Mouse (Mus musculus): ENCODE measurements around the gene Gm20388. TPM values are rescaled to one million over a fixed set of nuclear protein-coding genes. Genes with fewer than 3 reads are reported as not detected.

Gm20388 gene
- polyA plus RNA-seq, 1 experiment from 2014 or later = 8.3 TPM

- H3K27me3 ChIP-seq (replicated peaks; ENCODE audit: control insufficient read depth, insufficient read depth, low read length) = no peaks in the 10 kb centered on the region
- no peak overlapping the region for H3K4me3 ChIP-seq (ENCODE audit: low read depth, low read length)
- DNase-seq (ENCODE audit: low spot score) (no peak), ATAC-seq (replicated peaks; ENCODE audit: low FRiP score, low TSS enrichment, low read depth) (no peak)
- no peaks in the 10 kb centered on the region; the same call in 1 of the 2 replicates for H3K4me1 ChIP-seq (replicated peaks; ENCODE audit: control insufficient read depth, insufficient read depth, low read length)
- 73% methylated on average over 4 of the region's 4 CpGs for WGBS
- H3K27ac ChIP-seq (ENCODE audit: low read depth) = no peak overlapping the region
- no peak overlapping the region for H3K9ac ChIP-seq (ENCODE audit: low read length)
- H3K4me2 ChIP-seq (ENCODE audit: low read length) = no peak overlapping the region
- peaks cover 41% of the 10 kb centered on the region for H3K36me3 ChIP-seq (ENCODE audit: control insufficient read depth, insufficient read depth, low read length)
- no peaks in the 10 kb centered on the region for H3K9me3 ChIP-seq (ENCODE audit: control insufficient read depth, low read length)
Measured at GRCm38 (mm10) chr8:122028116-122028515, 2117.5 kb downstream of the Gm20388 start.

GRCm38 (mm10) chr8:122030965-122031364, 2120.3 kb downstream of the Gm20388 start:
- DNase-seq (ENCODE audit: low spot score) (no peak), ATAC-seq (replicated peaks; ENCODE audit: low FRiP score, low TSS enrichment, low read depth) (no peak)
- Histone ChIP-seq H3K9ac (ENCODE audit: low read length) (no peak overlapping the region), H3K27ac (ENCODE audit: low read depth) (no peak overlapping the region), H3K9me3 (ENCODE audit: control insufficient read depth, low read length) (no peaks in the 10 kb centered on the region), H3K4me1 (replicated peaks; ENCODE audit: control insufficient read depth, insufficient read depth, low read length) (no peaks in the 10 kb centered on the region; the same call in 1 of the 2 replicates), H3K4me3 (ENCODE audit: low read depth, low read length) (no peak overlapping the region), H3K27me3 (replicated peaks; ENCODE audit: control insufficient read depth, insufficient read depth, low read length) (no peaks in the 10 kb centered on the region), H3K36me3 (ENCODE audit: control insufficient read depth, insufficient read depth, low read length) (peaks cover 20% of the 10 kb centered on the region), H3K4me2 (ENCODE audit: low read length) (no peak overlapping the region)
- 61% methylated on average over 7 of the region's 7 CpGs for WGBS

- no peak overlapping the region for H3K9ac ChIP-seq (ENCODE audit: low read length)
- no peaks in the 10 kb centered on the region for H3K9me3 ChIP-seq (ENCODE audit: control insufficient read depth, low read length)
- H3K4me1 ChIP-seq (replicated peaks; ENCODE audit: control insufficient read depth, insufficient read depth, low read length) = no peaks in the 10 kb centered on the region; the same call in 1 of the 2 replicates
- 26% methylated on average over 9 of the region's 9 CpGs for WGBS
- H3K4me3 ChIP-seq (ENCODE audit: low read depth, low read length) = no peak overlapping the region
- H3K4me2 ChIP-seq (ENCODE audit: low read length) = no peak overlapping the region
- peaks cover 4% of the 10 kb centered on the region; the same call in 1 of the 2 replicates for H3K36me3 ChIP-seq (ENCODE audit: control insufficient read depth, insufficient read depth, low read length)
- ATAC-seq (replicated peaks; ENCODE audit: low FRiP score, low TSS enrichment, low read depth) (no peak), DNase-seq (ENCODE audit: low spot score) (no peak)
- no peak overlapping the region for H3K27ac ChIP-seq (ENCODE audit: low read depth)
- H3K27me3 ChIP-seq (replicated peaks; ENCODE audit: control insufficient read depth, insufficient read depth, low read length) = no peaks in the 10 kb centered on the region
Measured at GRCm38 (mm10) chr8:122032741-122033140, 2122.1 kb downstream of the Gm20388 start.

GRCm38 (mm10) chr8:122035543-122035942, 2124.9 kb downstream of the Gm20388 start:
- DNase-seq (ENCODE audit: low spot score) (no peak), ATAC-seq (replicated peaks; ENCODE audit: low FRiP score, low TSS enrichment, low read depth) (no peak)
- no peaks in the 10 kb centered on the region; the same call in 1 of the 2 replicates for H3K4me1 ChIP-seq (replicated peaks; ENCODE audit: control insufficient read depth, insufficient read depth, low read length)
- H3K27me3 ChIP-seq (replicated peaks; ENCODE audit: control insufficient read depth, insufficient read depth, low read length) = no peaks in the 10 kb centered on the region
- no peaks in the 10 kb centered on the region for H3K9me3 ChIP-seq (ENCODE audit: control insufficient read depth, low read length)
- H3K4me3 ChIP-seq (ENCODE audit: low read depth, low read length) = no peak overlapping the region
- whole genome bisulfite sequencing = 75% methylated on average over 7 of the region's 7 CpGs
- H3K9ac ChIP-seq (ENCODE audit: low read length) = no peak overlapping the region
- no peak overlapping the region for H3K4me2 ChIP-seq (ENCODE audit: low read length)
- H3K36me3 ChIP-seq (ENCODE audit: control insufficient read depth, insufficient read depth, low read length) = no peaks in the 10 kb centered on the region
- no peak overlapping the region for H3K27ac ChIP-seq (ENCODE audit: low read depth)

- ATAC-seq (replicated peaks; ENCODE audit: low FRiP score, low TSS enrichment, low read depth) (no peak), DNase-seq (ENCODE audit: low spot score) (no peak)
- whole genome bisulfite sequencing = 76% methylated on average over 6 of the region's 6 CpGs
- Histone ChIP-seq H3K9me3 (ENCODE audit: control insufficient read depth, low read length) (no peaks in the 10 kb centered on the region), H3K4me2 (ENCODE audit: low read length) (no peak overlapping the region), H3K4me3 (ENCODE audit: low read depth, low read length) (no peak overlapping the region), H3K9ac (ENCODE audit: low read length) (no peak overlapping the region), H3K36me3 (ENCODE audit: control insufficient read depth, insufficient read depth, low read length) (no peaks in the 10 kb centered on the region), H3K27me3 (replicated peaks; ENCODE audit: control insufficient read depth, insufficient read depth, low read length) (no peaks in the 10 kb centered on the region), H3K27ac (ENCODE audit: low read depth) (no peak overlapping the region), H3K4me1 (replicated peaks; ENCODE audit: control insufficient read depth, insufficient read depth, low read length) (no peaks in the 10 kb centered on the region; the same call in 1 of the 2 replicates)
Measured at GRCm38 (mm10) chr8:122036325-122036724, 2125.7 kb downstream of the Gm20388 start.

GRCm38 (mm10) chr8:122037279-122037678, 2126.6 kb downstream of the Gm20388 start:
- no peaks in the 10 kb centered on the region for H3K9me3 ChIP-seq (ENCODE audit: control insufficient read depth, low read length)
- no peak overlapping the region for H3K4me3 ChIP-seq (ENCODE audit: low read depth, low read length)
- no peak overlapping the region for H3K9ac ChIP-seq (ENCODE audit: low read length)
- no peaks in the 10 kb centered on the region; the same call in 1 of the 2 replicates for H3K4me1 ChIP-seq (replicated peaks; ENCODE audit: control insufficient read depth, insufficient read depth, low read length)
- no peak overlapping the region for H3K4me2 ChIP-seq (ENCODE audit: low read length)
- H3K27ac ChIP-seq (ENCODE audit: low read depth) = no peak overlapping the region
- 69% methylated on average over 7 of the region's 7 CpGs for WGBS
- no peak for DNase-seq (ENCODE audit: low spot score)
- no peak for ATAC-seq (replicated peaks; ENCODE audit: low FRiP score, low TSS enrichment, low read depth)
- H3K27me3 ChIP-seq (replicated peaks; ENCODE audit: control insufficient read depth, insufficient read depth, low read length) = no peaks in the 10 kb centered on the region
- no peaks in the 10 kb centered on the region for H3K36me3 ChIP-seq (ENCODE audit: control insufficient read depth, insufficient read depth, low read length)

- no peak overlapping the region for H3K9ac ChIP-seq (ENCODE audit: low read length)
- H3K9me3 ChIP-seq (ENCODE audit: control insufficient read depth, low read length) = no peaks in the 10 kb centered on the region
- H3K4me1 ChIP-seq (replicated peaks; ENCODE audit: control insufficient read depth, insufficient read depth, low read length) = peaks cover 6% of the 10 kb centered on the region
- H3K27ac ChIP-seq (ENCODE audit: low read depth) = no peak overlapping the region
- H3K27me3 ChIP-seq (replicated peaks; ENCODE audit: control insufficient read depth, insufficient read depth, low read length) = no peaks in the 10 kb centered on the region
- WGBS = 90% methylated on average over 6 of the region's 6 CpGs
- no peak overlapping the region for H3K4me3 ChIP-seq (ENCODE audit: low read depth, low read length)
- ATAC-seq (replicated peaks; ENCODE audit: low FRiP score, low TSS enrichment, low read depth) (no peak), DNase-seq (ENCODE audit: low spot score) (no peak)
- no peaks in the 10 kb centered on the region for H3K36me3 ChIP-seq (ENCODE audit: control insufficient read depth, insufficient read depth, low read length)
- no peak overlapping the region for H3K4me2 ChIP-seq (ENCODE audit: low read length)
Measured at GRCm38 (mm10) chr8:122038076-122038475, 2127.4 kb downstream of the Gm20388 start.

GRCm38 (mm10) chr8:122039452-122039851, 2128.8 kb downstream of the Gm20388 start:
- Histone ChIP-seq H3K9ac (ENCODE audit: low read length) (no peak overlapping the region), H3K4me1 (replicated peaks; ENCODE audit: control insufficient read depth, insufficient read depth, low read length) (peaks cover 13% of the 10 kb centered on the region), H3K27me3 (replicated peaks; ENCODE audit: control insufficient read depth, insufficient read depth, low read length) (no peaks in the 10 kb centered on the region), H3K36me3 (ENCODE audit: control insufficient read depth, insufficient read depth, low read length) (no peaks in the 10 kb centered on the region), H3K9me3 (ENCODE audit: control insufficient read depth, low read length) (no peaks in the 10 kb centered on the region), H3K4me3 (ENCODE audit: low read depth, low read length) (no peak overlapping the region), H3K27ac (ENCODE audit: low read depth) (no peak overlapping the region), H3K4me2 (ENCODE audit: low read length) (no peak overlapping the region)
- 68% methylated on average over 4 of the region's 4 CpGs for WGBS
- ATAC-seq (replicated peaks; ENCODE audit: low FRiP score, low TSS enrichment, low read depth) (no peak), DNase-seq (ENCODE audit: low spot score) (no peak)

- Histone ChIP-seq H3K4me3 (ENCODE audit: low read depth, low read length) (no peak overlapping the region), H3K36me3 (ENCODE audit: control insufficient read depth, insufficient read depth, low read length) (no peaks in the 10 kb centered on the region), H3K27me3 (replicated peaks; ENCODE audit: control insufficient read depth, insufficient read depth, low read length) (0 out of 2 replicates have a peak, but pooled peaks cover 2% of the 10 kb centered on the region), H3K4me1 (replicated peaks; ENCODE audit: control insufficient read depth, insufficient read depth, low read length) (peaks cover 23% of the 10 kb centered on the region), H3K9me3 (ENCODE audit: control insufficient read depth, low read length) (no peaks in the 10 kb centered on the region), H3K27ac (ENCODE audit: low read depth) (no peak overlapping the region), H3K4me2 (ENCODE audit: low read length) (no peak overlapping the region), H3K9ac (ENCODE audit: low read length) (no peak overlapping the region)
- DNase-seq (ENCODE audit: low spot score) (no peak), ATAC-seq (replicated peaks; ENCODE audit: low FRiP score, low TSS enrichment, low read depth) (no peak)
- WGBS = 66% methylated on average over 15 of the region's 15 CpGs
Measured at GRCm38 (mm10) chr8:122047206-122047870, 2136.7 kb downstream of the Gm20388 start.
